Mouse (Mus musculus) stomach, embryonic 14.5 days (tissue): ENCODE data around the gene Rps10. TPM values are rescaled to one million over a fixed set of nuclear protein-coding genes. Genes with fewer than 3 reads are reported as not detected.

Experiments used
- ATAC-seq: fragments of 200-750 bp; cut with Nextera tagmentation; 2 replicates; pipeline ENCODE4 v1.8.0; 2017; ENCODE audit warnings: low read depth, moderate TSS enrichment; ENCODE audit not compliant: insufficient number of reproducible peaks, insufficient read depth, low FRiP score
- H3K27ac ChIP-seq: fragments of 300-500 bp; sonication (generic); 2 replicates; pipeline ENCODE4 v1.5.1; 2014; ENCODE audit warnings: mild to moderate bottlenecking, low read length, moderate library complexity, mixed read lengths
- H3K27me3 ChIP-seq: fragments of 300-500 bp; sonication (generic); 2 replicates; pipeline ENCODE4 v1.6.1; 2014; ENCODE audit warnings: low read length, control low read depth, mixed read lengths; ENCODE audit not compliant: control insufficient read depth, insufficient read depth
- H3K36me3 ChIP-seq: fragments of 300-500 bp; sonication (generic); 2 replicates; pipeline ENCODE4 v1.6.1; 2014; ENCODE audit warnings: mild to moderate bottlenecking, control low read depth, low read length, moderate library complexity, mixed read lengths; ENCODE audit not compliant: control insufficient read depth, insufficient read depth
- H3K4me1 ChIP-seq: fragments of 300-500 bp; sonication (generic); 2 replicates; pipeline ENCODE4 v1.6.1; 2014; ENCODE audit warnings: low read length, control low read depth, mixed read lengths; ENCODE audit not compliant: control insufficient read depth, insufficient read depth
- H3K4me2 ChIP-seq: fragments of 300-500 bp; sonication (generic); replicated peaks from 2 replicates; pipeline ENCODE4 v1.6.1; 2014; ENCODE audit warnings: low read depth, low read length, control low read depth
- H3K4me3 ChIP-seq: fragments of 300-500 bp; sonication (generic); 2 replicates; pipeline ENCODE4 v1.5.1; 2014; ENCODE audit warnings: low read depth, low read length, control low read depth
- H3K9ac ChIP-seq: fragments of 300-500 bp; sonication (generic); replicated peaks from 2 replicates; pipeline ENCODE4 v1.6.1; 2014; ENCODE audit warnings: low read depth, mild to moderate bottlenecking, control low read depth, low read length, moderate library complexity, mixed read lengths
- H3K9me3 ChIP-seq: fragments of 300-500 bp; sonication (generic); 2 replicates; pipeline ENCODE4 v1.6.1; 2016; ENCODE audit warnings: low read depth, low read length, control low read depth; ENCODE audit not compliant: control insufficient read depth
- WGBS: fragments of 180-500 bp; shearing (Covaris S2); extraction: QIAGEN DNeasy Blood & Tissue Kit; methylation state at CpG from one replicate; pipeline ENCODE4 v1.1.7; 2014; 5-methylcytosine and 5-hydroxymethylcytosine counted together
- polyA plus RNA-seq: library from polyadenylated mRNA; unstranded; fragments of >200 nt; fragmentation: Nextera tagmentation; extraction: Ambion mirVana; gene quantifications from 2 replicates; pipeline ENCODE4 v1.2.1, GENCODE M21; 2014

Rps10 gene
- polyA plus RNA-seq, 1 experiment from 2014 or later: 1,246 TPM

DNA sequence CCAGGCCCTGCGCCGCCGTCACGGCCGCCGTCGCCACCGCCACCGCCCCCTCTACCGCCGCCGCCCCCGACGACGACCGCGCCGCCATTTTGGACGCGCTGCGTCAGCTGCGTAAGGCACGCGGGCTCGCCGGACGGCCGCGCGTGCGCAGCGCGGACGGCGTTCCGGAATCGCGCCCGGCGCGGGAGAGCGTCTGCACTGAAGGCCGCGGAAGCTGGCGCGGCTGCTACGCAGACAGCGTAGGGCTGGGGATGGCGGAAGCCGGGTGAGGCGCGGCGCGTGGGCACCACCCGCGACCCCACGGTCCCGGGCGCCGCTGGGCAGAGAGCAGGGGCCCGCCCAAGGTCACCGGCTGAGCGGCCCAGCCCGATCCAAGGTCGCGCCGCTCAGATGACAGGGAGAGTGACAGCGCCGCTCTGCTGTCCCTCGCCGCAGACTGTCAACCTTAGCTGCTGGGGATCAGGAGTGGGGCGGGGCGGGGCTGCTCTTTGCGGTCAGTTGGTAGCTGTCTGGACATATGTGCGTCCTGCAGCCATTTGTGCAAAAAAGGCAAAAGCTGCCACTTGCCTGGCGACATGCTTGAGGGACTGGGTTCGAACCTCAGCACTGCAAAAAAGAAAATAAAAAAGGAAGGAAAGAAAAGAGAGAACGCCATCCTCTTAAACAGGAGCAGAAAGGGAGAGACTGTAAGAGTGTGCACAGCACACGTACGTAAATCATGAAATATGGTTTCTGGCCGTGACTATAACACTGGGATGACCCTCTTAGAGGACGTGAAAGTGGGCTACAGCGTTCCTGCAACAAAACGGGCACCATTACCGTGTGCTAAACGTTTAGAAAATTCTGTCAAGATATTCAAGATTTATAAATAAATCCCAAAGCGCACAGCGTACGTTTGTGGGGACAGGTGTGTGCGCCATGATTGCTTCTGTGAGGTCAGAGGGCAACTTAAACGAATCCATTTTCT lies 12.8 kb downstream of the Rps10 start, which contains the start of gene Nudt3:
TSS of gene Nudt3 (minus strand) at position 136 of the 967 bp plus-strand sequence.
- 3% methylated on average over 85 of the region's 91 CpGs for WGBS
- H3K4me3 ChIP-seq: peak within 1 kb of the TSS; percentile 99
- no peaks in the 10 kb centered on the region for H3K9me3 ChIP-seq
- no peaks in the 10 kb centered on the region for H3K36me3 ChIP-seq
- H3K4me2 ChIP-seq: peak within 1 kb of the TSS; percentile 68
- peak; percentile 92 for ATAC-seq
- H3K4me1 ChIP-seq: peaks cover 24% of the 10 kb centered on the region
- peak within 1 kb of the TSS; percentile 99 for H3K9ac ChIP-seq
- H3K27ac ChIP-seq: peak within 1 kb of the TSS; percentile 93
- no peaks in the 10 kb centered on the region for H3K27me3 ChIP-seq

DNA sequence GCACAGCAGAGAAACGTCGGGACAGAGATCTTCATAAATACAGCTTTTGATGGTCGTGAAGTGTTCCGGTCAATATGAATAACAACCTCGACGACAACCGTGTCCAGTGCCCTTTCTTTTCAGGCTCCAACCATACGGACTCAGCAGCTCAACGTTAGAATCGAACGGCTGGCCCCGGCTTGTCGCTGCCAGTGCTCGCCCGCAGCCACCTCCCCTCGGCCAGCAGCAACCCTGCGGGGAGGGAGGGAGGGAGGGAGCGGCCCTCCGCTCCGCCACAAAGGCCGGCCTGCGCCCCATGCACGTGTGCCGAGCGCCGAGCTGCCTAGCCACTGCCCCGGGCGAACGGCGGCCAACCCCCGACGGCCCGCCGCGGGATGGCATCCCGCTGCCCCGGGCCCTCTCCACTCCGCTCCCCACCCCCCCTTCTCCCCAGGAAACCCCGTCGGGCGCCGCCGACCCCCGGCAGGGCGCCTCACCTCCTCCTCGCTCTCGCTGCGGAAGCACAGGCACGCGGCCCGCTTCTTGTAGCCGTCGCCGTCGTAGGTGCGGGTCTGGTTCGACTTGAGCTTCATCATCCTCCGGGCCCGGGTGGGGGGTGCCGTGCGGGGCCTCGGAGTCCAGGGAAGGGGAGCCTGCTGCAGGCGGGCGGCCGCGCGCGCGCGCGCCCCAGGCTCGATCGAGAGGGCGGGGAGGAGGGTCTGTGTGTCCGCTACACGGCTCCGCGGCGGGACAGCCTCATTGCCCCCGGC lies 13.7 kb downstream of the Rps10 start:
- peak; percentile 56 for ATAC-seq
- H3K4me3 ChIP-seq: peak overlapping the region; percentile 99
- peak overlapping the region; percentile 99 for H3K9ac ChIP-seq
- under 1% methylated on average over 64 of the region's 80 CpGs for WGBS
- H3K36me3 ChIP-seq: no peaks in the 10 kb centered on the region
- H3K4me2 ChIP-seq: peak overlapping the region; percentile 56
- peaks cover 24% of the 10 kb centered on the region for H3K4me1 ChIP-seq
- H3K27me3 ChIP-seq: no peaks in the 10 kb centered on the region
- H3K27ac ChIP-seq: peak overlapping the region; percentile 93
- no peaks in the 10 kb centered on the region for H3K9me3 ChIP-seq

DNA sequence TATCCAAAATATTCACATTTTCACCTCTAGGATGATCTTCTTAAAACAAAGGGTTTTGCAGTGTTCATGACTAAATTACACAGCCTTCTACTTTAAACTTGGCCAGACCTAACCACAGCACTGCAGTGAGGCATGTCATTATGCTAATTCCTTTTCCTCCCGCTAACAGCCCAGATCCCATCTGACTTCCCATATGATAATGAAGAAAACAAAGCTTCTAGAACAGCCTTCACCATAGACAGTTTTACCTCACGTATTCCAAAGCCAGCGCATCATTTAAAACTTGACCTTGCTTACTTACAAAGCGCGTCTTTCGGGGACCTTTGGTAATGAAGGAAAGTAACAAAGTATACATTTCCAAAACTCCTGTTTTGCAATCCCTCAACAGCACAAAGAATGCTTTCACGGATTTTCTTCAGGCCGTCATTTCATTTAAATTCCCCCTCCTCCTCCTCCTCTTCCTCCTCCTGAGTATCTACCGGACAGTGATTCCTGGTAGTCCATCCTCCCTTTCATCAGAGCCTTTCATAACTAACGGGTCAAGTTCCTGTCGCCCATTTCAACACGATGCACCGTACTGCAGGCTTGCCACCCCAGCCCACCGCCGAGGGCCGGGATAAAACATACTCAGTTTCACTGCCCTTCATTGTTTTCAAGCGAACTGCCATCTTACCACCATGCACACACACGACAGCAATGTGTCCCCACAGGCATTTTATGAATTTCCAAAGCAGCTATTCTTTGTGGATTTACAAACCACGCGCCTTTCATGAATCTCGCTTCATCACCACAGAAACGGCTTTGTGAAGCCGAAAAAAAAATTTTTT lies 14.6 kb downstream of the Rps10 start:
- Histone ChIP-seq H3K9ac (peak overlapping the region; percentile 99), H3K9me3 (no peaks in the 10 kb centered on the region), H3K4me3 (peak overlapping the region; percentile 99), H3K4me2 (peak overlapping the region; percentile 56), H3K27ac (peak overlapping the region; percentile 93), H3K36me3 (no peaks in the 10 kb centered on the region), H3K27me3 (no peaks in the 10 kb centered on the region), H3K4me1 (peaks cover 24% of the 10 kb centered on the region)
- no peak for ATAC-seq
- 3% methylated on average over 23 of the region's 23 CpGs for WGBS

DNA sequence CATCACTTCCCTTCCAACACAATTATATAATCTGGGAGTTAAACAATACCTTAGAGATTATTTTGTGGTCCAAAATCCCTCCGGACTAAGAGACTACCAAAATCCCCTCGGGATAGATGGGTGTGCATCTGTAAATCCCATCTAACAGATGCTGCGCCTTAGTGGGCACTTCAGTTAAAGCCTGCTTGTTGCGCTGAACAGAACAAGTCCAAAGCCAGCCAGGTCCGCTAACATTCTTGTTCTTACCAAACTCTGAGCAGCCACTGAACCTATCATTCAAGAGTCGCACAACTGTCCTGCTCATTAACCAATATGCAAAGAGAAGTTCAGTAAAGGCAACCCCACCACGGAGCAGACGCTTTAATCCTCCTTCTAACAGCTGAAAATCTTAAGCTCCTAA lies 15.3 kb downstream of the Rps10 start:
- no peak for ATAC-seq
- H3K27ac ChIP-seq: no peak overlapping the region
- 48% methylated on average over 8 of the region's 8 CpGs for WGBS

DNA sequence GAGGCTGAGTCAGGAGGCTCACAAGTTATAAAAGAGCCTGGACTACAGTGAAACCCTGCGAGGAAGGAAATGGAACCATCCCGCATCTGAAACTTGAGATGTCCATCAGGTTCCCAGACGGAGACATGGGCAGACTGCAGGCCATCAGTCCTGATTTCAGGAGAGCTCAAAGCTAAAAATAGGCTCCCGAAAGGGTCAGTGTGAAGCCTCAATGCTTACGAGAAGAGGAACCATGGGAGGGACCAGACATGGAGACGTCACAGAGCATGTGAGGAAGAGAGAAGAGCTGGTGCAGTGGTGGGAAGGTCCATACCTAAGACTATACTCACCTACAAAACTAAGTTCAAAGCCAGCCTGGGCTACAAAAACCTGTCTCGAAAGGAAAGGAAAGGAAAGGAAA lies 21.1 kb downstream of the Rps10 start:
- H3K27ac ChIP-seq: no peak overlapping the region
- 69% methylated on average over 7 of the region's 7 CpGs for WGBS
- ATAC-seq: no peak

More for the DNA sequence above, 15.3 kb downstream of the Rps10 start:
- Histone ChIP-seq H3K36me3 (no peaks in the 10 kb centered on the region), H3K9ac (peak overlapping the region; percentile 99; the same call in 1 of the 2 replicates), H3K4me3 (peak overlapping the region; percentile 99), H3K9me3 (0 out of 2 replicates have a peak, but pooled peaks cover 2% of the 10 kb centered on the region), H3K4me2 (peak overlapping the region; percentile 56), H3K4me1 (peaks cover 24% of the 10 kb centered on the region), H3K27me3 (no peaks in the 10 kb centered on the region)

DNA sequence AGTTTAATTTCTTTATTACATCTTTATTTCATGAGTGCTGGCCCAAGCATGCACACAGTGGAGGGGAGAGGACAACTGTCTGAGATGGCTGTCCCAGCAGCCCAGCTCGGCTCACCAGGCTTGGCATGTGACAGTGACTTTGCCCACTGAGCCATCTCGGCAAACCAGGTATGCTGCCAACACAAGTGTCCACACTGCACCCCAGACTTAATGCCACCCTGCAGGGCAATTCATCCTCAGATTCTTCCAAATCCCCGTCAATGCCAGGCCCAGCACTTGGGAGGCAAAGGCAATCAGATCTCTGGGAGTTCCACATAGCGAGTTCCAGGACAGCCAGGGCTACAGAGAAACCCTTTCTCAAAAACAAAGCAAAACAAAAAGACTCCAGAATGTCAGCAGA lies 23.5 kb downstream of the Rps10 start:
- Histone ChIP-seq H3K27me3 (no peaks in the 10 kb centered on the region), H3K27ac (no peak overlapping the region)
- no peak for ATAC-seq

More for the DNA sequence above, 21.1 kb downstream of the Rps10 start:
- H3K9ac ChIP-seq: no peak overlapping the region
- H3K4me3 ChIP-seq: no peak overlapping the region
- peaks cover 6% of the 10 kb centered on the region; the same call in 1 of the 2 replicates for H3K36me3 ChIP-seq
- H3K9me3 ChIP-seq: 0 out of 2 replicates have a peak, but pooled peaks cover 2% of the 10 kb centered on the region
- peaks cover 18% of the 10 kb centered on the region; the same call in 1 of the 2 replicates for H3K4me1 ChIP-seq
- H3K4me2 ChIP-seq: no peak overlapping the region
- no peaks in the 10 kb centered on the region for H3K27me3 ChIP-seq

DNA sequence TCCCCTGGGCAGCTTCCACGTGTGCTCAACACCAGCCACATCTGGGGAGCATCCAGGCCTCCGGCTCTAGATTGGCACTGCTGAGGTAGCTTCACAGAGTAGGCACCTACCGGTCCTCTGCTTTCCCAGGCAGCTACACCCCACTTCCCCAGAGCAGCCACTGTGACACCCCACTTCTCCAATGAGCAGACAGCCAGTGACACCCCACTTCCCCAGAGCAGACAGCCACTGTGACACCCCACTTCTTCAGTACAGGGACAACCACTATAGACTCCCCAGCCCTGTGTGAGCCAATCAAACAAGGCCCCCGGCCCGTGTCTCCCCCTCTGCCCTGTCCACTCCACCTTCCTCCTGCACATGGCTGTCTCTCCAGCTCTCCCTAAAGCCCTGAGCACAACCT lies 24.5 kb downstream of the Rps10 start:
- ATAC-seq: no peak
- Histone ChIP-seq H3K27ac (no peak overlapping the region), H3K9ac (no peak overlapping the region), H3K9me3 (0 out of 2 replicates have a peak, but pooled peaks cover 2% of the 10 kb centered on the region), H3K4me3 (no peak overlapping the region), H3K27me3 (no peaks in the 10 kb centered on the region), H3K36me3 (peaks cover 9% of the 10 kb centered on the region; the same call in 1 of the 2 replicates), H3K4me1 (0 out of 2 replicates have a peak, but pooled peaks cover 11% of the 10 kb centered on the region), H3K4me2 (no peak overlapping the region)
- 80% methylated on average over 5 of the region's 5 CpGs for WGBS

More for the DNA sequence above, 23.5 kb downstream of the Rps10 start:
- Histone ChIP-seq H3K4me2 (no peak overlapping the region), H3K9me3 (0 out of 2 replicates have a peak, but pooled peaks cover 2% of the 10 kb centered on the region), H3K9ac (no peak overlapping the region), H3K4me3 (no peak overlapping the region), H3K36me3 (peaks cover 9% of the 10 kb centered on the region; the same call in 1 of the 2 replicates), H3K4me1 (0 out of 2 replicates have a peak, but pooled peaks cover 11% of the 10 kb centered on the region)
- WGBS: 80% methylated on average over 4 of the region's 4 CpGs
